Mouse (Mus musculus): ENCODE data around the gene Adam19. TPM values are rescaled to one million over a fixed set of nuclear protein-coding genes. Genes with fewer than 3 reads are reported as not detected.
"Not testable (repeated sequence)": the region's sequence is repeated elsewhere in the genome, so short reads cannot be mapped to it uniquely, and the experiment has no call there.

Gene Adam19
- total RNA-seq, 2 experiments from 2014 or later: 1.7 to 4.1 TPM

GRCm38 (mm10) chr11:46182031-46182430, 126.2 kb downstream of the Adam19 start:
- not testable (repeated sequence) for ATAC-seq (replicated peaks; ENCODE audit: low FRiP score, poor library complexity, severe bottlenecking)

GRCm38 (mm10) chr11:46184946-46185345, 129.2 kb downstream of the Adam19 start:
- ATAC-seq (replicated peaks; ENCODE audit: low FRiP score, poor library complexity, severe bottlenecking): no peak

- ATAC-seq (replicated peaks; ENCODE audit: low FRiP score, poor library complexity, severe bottlenecking): no peak
These were observed 129.7 kb downstream of the Adam19 start for GRCm38 (mm10) chr11:46185486-46185885.

- ATAC-seq (replicated peaks; ENCODE audit: low FRiP score, poor library complexity, severe bottlenecking): no peak
These were observed 132.5 kb downstream of the Adam19 start for GRCm38 (mm10) chr11:46188283-46188682.

- ATAC-seq (replicated peaks; ENCODE audit: low FRiP score, poor library complexity, severe bottlenecking): no peak
These were observed 138.4 kb downstream of the Adam19 start for GRCm38 (mm10) chr11:46194175-46194574.

Other genes with a start within 250 kb of the Adam19 start
- 34.6 and 36.9 TPM in 2 replicates for gene Clint1, start 203.9 kb upstream of the Adam19 start, total RNA-seq (2015; ENCODE audit: low replicate concordance)
- gene Clint1, start 203.9 kb upstream of the Adam19 start, total RNA-seq (2017; ENCODE audit: low replicate concordance): 32.9 and 46.5 TPM in 2 replicates
- gene Lsm11, start 111.1 kb upstream of the Adam19 start, total RNA-seq (2015; ENCODE audit: low replicate concordance): 0.42 and 0.72 TPM in 2 replicates
- 1.3 and 1.6 TPM in 2 replicates for gene Lsm11, start 111.1 kb upstream of the Adam19 start, total RNA-seq (2017; ENCODE audit: low replicate concordance)
- gene Thg1l, start 100.5 kb upstream of the Adam19 start, total RNA-seq (2015; ENCODE audit: low replicate concordance): 1.4 and 1.7 TPM in 2 replicates
- gene Thg1l, start 100.5 kb upstream of the Adam19 start, total RNA-seq (2017; ENCODE audit: low replicate concordance): 1.4 and 1.5 TPM in 2 replicates
- not detected in 2 replicates for gene Sox30, start 75.7 kb upstream of the Adam19 start, total RNA-seq (2015; ENCODE audit: low replicate concordance)
- not detected in 2 replicates for gene Sox30, start 75.7 kb upstream of the Adam19 start, total RNA-seq (2017; ENCODE audit: low replicate concordance)
- gene Gm12166, start 3.7 kb upstream of the Adam19 start, total RNA-seq (2015; ENCODE audit: low replicate concordance): 1.7 and 8.3 TPM in 2 replicates
- gene Gm12166, start 3.7 kb upstream of the Adam19 start, total RNA-seq (2017; ENCODE audit: low replicate concordance): not detected in 2 replicates
- not detected in 2 replicates for gene Nipal4, start 110.5 kb downstream of the Adam19 start, total RNA-seq (2015; ENCODE audit: low replicate concordance)
- not detected in 2 replicates for gene Nipal4, start 110.5 kb downstream of the Adam19 start, total RNA-seq (2017; ENCODE audit: low replicate concordance)
- gene Fndc9, start 179.5 kb downstream of the Adam19 start, total RNA-seq (2015; ENCODE audit: low replicate concordance): not detected in 2 replicates
- gene Fndc9, start 179.5 kb downstream of the Adam19 start, total RNA-seq (2017; ENCODE audit: low replicate concordance): not detected in 2 replicates